Mouse (Mus musculus) adrenal gland, postnatal 25 days (tissue): Measurements from ENCODE around the gene Otp. TPM values are rescaled to one million over a fixed set of nuclear protein-coding genes. Genes with fewer than 3 reads are reported as not detected.

ENCODE experiments used
- DNase-seq: peaks from one replicate; pipeline ENCODE4 v3.0.0; 2021; ENCODE audit warnings: mixed read lengths
- total RNA-seq: library from RNA; stranded (reverse); gene quantifications from 2 replicates; pipeline ENCODE4 v1.2.3, GENCODE M21; 2021

The Otp gene
- total RNA-seq, 1 experiment from 2014 or later, result not detected

GRCm38 (mm10) chr13:94874039-94874425 is 1.4 kb upstream of the Otp start:
- DNase-seq, result no peak

- DNase-seq, result no peak
Observed at GRCm38 (mm10) chr13:94874656-94875395, 576 bp upstream of the Otp start.

GRCm38 (mm10) chr13:94876286-94877210 is 1.1 kb downstream of the Otp start:
- no peak for DNase-seq

- no peak for DNase-seq
Observed at GRCm38 (mm10) chr13:94877211-94877590, 1.8 kb downstream of the Otp start.

DNA sequence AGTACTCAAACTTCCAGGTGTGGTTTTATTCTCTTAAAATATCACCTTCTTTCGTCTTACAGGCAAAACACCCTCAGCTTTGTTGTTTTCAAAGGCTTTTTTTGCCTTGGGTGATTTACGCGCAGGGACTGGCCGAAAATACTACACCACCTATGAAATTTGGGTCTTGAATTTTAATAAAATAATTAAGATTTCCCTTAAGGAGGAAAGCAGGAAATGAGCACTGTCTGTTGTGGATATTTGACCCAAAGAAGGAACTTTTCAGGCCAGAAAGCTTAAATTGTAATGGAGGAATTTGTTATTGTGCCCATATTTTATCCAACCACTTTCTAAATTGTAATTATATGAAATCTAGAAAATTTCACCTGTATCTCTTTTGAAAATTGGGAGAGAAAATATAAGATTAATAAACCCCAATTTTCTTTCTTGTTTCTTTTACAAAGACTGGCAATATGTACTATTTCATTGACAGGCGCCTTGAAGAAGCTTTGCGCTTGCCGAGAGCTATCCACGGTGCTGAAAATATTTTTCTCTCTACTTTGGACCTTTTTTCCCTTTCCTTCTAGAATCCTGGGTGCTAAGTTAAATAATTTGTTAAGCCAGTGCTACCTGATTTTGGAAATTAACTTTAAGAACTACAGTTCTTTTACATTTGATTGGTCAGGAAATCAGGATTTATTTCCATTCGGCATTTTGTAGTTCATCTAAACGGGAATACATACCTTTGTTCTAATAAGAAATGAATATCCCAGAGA is 2.8 kb downstream of the Otp start:
- DNase-seq, result no peak

DNA sequence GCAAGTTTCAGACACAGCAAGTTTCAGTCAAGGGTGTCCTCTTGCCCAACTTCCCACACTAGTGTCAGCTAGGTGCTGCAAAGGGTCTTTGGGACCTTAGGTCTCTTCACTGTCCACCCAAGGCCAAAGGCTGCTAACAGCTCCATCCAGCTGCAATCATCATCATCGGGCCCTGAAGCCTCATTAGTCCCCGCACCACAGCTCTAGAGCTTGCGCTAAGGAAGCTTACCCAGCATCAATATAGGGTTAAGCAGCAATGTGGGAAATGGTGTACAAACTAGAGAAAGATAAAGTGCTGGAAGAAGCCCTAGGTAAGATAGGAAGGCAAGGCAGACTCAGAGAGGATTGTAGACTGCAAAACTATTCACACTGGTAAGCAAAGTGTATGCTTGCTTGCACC is 5.8 kb downstream of the Otp start:
- DNase-seq, result no peak

DNA sequence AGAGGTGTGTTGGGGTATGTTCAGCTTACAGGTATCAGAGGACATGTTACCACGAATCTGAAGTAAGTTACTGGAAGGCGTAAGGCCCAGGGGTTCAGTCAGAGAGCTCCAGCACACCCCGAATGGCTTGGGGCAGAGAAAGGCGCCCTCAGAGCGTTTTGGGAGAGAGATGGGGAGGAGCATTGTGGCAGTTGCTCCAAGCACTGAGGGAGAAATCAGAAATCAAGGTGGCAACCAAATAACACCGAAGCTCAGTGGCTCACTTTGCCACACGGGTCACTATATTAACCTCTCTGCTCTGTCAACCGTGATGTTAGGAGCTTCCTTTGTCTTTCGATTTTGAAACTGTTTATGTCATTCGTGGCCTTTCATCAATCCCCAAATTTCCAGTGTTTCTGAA is 6.8 kb downstream of the Otp start:
- DNase-seq, result no peak

DNA sequence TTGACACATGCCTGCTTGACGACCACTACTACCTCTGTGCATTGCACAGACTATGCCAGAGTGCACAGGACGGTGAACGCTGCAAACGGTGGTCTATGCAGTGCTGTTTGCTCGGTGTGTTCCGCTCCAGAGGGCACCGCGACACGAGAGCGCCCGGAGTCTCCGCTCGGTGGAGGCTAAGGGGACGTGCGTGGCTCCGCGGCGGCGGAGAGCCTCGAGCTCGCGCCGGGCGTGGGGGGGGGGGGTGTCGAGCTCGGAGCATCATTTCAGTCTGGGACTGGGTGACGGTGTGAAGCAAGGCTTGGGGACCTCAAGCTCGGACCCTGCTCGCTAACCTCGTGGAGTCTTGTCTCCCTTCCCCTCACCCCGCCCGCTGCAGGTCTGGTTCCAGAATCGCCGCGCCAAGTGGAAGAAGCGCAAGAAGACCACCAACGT is 7.3 kb downstream of the Otp start:
- no peak for DNase-seq

DNA sequence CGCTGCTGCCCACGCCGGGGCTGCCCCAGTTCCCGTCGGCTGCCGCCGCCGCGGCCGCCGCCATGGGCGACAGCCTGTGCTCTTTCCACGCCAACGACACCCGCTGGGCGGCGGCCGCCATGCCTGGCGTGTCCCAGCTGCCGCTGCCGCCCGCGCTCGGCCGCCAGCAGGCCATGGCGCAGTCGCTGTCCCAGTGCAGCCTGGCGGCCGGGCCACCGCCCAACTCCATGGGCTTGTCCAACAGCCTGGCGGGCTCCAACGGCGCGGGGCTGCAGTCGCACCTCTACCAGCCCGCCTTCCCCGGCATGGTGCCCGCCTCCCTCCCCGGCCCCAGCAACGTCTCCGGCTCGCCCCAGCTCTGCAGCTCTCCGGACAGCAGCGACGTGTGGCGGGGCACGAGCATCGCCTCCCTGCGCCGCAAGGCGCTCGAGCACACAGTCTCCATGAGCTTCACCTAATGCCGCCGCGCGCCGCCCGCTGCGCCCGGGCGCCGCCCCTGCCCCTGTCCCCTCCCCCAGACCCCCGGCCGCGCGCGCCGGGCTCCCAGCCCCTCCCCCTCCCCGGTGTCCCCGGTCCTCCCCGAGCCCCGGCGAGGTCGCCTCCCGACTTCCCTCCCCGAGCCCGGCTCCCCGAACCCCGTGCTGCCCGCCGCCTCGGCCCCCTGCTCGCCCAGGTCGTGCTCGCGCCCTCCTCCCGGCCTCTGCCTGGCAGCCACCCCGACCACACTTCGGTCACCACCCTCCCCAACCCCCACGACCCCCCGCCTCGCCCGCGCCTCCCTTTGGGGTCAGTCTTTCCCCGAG is 8.0 kb downstream of the Otp start:
- DNase-seq, result peak; percentile 58

- no peak for DNase-seq
Observed at GRCm38 (mm10) chr13:94883966-94884960, 8.9 kb downstream of the Otp start.

GRCm38 (mm10) chr13:94885291-94886235 is 10.2 kb downstream of the Otp start:
- no peak for DNase-seq

DNA sequence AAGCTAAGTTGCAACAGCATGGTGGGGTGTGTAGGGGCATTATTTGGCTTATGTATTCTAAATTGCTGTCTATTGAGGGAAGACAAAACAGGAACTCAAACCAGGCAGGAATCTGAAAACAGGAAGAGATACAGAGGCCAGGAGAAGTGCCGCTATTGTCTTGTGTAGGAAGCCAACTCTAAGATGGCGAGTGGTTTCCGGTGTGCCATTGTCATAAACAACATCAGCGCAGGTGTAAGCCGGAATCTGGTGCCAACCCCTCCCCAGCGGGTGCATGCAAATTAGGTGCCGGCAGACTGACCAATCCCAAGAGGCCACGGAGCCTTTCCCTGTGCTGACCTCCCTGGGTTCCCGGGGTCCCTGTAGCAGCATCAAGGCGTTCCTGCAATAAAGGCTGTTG is 32.4 kb downstream of the Otp start:
- no peak for DNase-seq

DNA sequence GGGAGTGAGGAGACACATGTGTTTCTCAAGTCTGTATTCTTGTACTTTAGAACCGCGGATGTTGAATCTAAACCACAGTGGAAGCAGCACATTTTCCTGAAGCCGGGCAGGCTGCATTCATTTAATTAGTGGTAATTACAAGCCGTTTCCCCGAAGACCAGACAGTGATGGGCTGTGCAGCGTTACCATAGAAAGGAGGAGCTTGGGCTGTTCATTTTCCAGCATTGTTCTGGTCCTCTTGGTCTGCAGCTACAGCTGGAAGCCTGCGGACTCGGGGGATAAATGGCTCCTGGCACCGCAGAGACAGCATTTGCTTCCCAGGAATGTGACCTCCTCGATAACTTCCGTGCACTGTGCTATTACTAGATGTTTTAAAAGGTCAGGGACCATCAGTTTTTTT is 37.6 kb downstream of the Otp start:
- DNase-seq, result no peak

DNA sequence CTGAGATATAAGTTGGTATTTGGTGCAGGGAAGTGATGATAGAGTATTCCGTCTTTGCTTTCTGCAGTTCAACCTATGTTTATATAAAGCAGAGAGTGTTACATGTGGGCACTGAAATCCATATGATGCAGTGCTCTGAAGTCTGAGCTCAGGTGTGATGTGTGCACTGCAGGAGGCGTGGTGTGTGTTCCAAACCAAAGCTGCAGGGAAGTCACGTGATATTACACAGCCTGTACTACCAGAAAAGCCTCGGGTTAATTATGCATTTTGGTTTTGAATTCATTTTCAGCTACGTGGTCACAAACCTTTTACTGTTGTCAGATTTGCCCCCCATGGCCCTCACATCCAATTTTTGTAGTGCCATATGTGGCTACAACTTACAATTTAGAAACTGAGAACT is 40.3 kb downstream of the Otp start:
- no peak for DNase-seq

DNA sequence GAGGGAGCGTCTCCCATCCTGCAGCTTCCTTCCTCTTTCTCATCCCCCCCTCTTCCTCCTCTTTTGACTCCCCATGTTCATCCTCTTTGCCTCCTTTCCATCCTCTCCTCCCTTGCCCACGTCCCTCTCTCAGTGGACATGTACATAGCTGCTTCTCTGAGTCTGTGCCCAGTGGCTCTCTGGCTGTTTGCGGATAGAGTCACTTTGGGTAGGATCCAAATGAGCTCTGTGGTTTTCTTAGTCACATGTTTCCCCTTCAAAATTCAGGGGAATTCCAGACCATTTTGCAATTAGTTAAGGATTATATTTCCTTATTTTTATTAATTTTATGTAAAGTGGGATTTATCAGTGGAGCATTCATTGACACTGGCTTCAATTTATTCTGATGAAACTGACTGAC is 52.7 kb downstream of the Otp start:
- DNase-seq, result no peak
